Mouse (Mus musculus) ES-E14 (cell line): ENCODE results near the gene Mzf1.

Experiments
- HCFC1 ChIP-seq: IDR thresholded peaks from 2 replicates; pipeline ENCODE4 v1.6.1; 2012; ENCODE audit warnings: low read length, inconsistent platforms, borderline replicate concordance; ENCODE audit not compliant: insufficient read depth
- MAFK ChIP-seq: IDR thresholded peaks from 2 replicates; pipeline ENCODE4 v1.6.1; 2014; ENCODE audit warnings: mild to moderate bottlenecking, low read depth, low read length, inconsistent platforms; ENCODE audit not compliant: insufficient read depth

DNA sequence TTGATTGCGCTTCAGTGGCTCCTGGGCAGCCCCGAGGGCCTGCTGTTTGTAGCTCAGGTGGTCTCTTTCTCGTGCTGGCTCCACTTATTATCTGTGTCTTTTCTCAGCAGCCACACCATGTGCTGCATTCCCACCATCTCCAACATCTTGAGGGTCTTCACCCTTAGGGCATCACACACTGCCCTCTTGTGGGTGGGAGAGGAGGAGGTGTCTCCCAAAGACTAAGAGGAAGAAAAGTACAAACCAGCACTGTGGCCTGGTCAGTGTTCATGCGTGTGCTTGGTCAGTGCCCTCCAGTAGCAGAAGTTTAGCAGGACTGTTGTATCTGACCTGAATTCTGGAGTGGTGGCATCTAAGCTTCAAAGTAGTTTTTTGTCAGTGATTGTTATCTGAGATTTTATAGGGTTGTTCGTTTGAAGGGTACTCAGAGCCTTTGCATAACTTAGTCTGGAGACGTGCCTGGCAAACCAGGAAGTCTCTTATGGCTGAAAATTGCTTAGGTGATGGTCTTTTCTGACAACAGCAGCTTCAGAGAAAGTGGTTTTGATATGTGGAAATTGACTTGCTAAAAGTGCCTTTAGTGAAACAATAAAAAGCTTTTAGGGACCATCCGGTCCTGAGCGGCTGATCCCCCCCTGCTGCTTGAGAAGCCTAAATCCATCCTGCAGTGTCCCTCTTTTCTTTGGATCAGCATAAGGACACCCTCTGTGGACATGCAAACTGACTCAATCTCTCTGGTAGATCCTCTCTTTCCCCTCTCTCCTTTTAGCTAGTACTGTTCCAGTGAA, 2.5 kb upstream of the Mzf1 start:
- TF ChIP-seq HCFC1 = no peak
- TF ChIP-seq MAFK = no peak
